Mouse (Mus musculus) heart, postnatal 0 days (tissue): Measurements from ENCODE around the gene Metap1.

Experiments used
- CTCF ChIP-seq: IDR thresholded peaks from 2 replicates; pipeline ENCODE4 v1.5.1; 2016; ENCODE audit warnings: antibody characterized with exemption, control low read depth, low read depth
- EP300 ChIP-seq: IDR thresholded peaks from 2 replicates; pipeline ENCODE4 v1.6.1; 2016; ENCODE audit warnings: antibody characterized with exemption, low read depth

GRCm38 (mm10) chr3:138464573-138465147, 24.7 kb downstream of the Metap1 start:
- no peak for TF ChIP-seq CTCF
- no peak for TF ChIP-seq EP300
